Mouse (Mus musculus) heart, postnatal 36 days (tissue): Measurements from ENCODE around the gene Arrdc3. TPM values are rescaled to one million over a fixed set of nuclear protein-coding genes. Genes with fewer than 3 reads are reported as not detected.

ENCODE experiments used
- DNase-seq, 2 experiments: peaks; one replicate each; pipeline ENCODE4 v3.0.0; 2021 to 2022
- intact Hi-C: fragments of 180-260 bp; cut with DNase I; formaldehyde crosslinking; loops from one replicate; pipeline ENCODE4 v1.15.1; 2025
- total RNA-seq, 2 experiments: library from RNA; stranded (reverse); gene quantifications; 2 replicates each; pipeline ENCODE4 v1.2.3; 2021

Arrdc3 gene
- total RNA-seq, 2 experiments from 2014 or later = 38.0 to 42.2 TPM

DNA sequence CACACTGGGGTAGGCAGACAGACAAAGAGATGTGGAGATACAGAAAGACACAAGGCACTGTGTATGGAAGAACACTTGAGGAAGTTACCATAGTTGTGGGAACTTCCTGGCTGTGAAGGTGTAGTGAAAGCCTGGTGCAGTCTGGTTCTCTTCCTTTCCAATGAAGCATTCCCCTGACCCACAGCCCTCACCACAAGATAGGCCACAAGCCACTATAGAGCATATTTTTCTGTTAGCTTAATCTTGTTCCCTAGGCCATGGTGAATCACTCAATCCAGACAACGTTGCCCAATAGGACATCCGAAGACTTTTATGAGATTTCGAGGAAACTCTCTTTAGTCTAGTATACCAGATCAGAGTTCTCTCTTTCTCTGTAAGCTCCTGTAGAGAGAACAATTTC, 19.6 kb downstream of the Arrdc3 start:
- no peak for DNase-seq
- intact Hi-C loops = no loop called here

DNA sequence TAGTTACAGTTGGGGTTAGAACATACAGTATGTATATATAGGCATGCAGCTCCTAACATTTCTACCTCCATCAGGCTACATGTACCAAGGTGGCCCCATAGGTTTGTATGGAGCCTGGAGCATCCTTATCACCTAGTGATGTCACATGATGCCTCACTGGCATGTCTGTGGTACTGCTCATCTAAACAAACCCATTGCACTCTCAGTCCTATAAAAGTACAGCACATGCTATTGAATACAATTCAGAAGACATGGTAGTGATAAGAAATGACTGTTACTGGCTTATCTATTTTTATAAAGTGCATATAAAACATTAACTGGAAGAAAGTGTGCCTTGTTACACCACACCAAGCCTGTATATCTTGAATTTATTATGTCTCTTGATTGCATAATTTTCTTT, 30.2 kb downstream of the Arrdc3 start:
- intact Hi-C loops = no loop called here
- no peak for DNase-seq

DNA sequence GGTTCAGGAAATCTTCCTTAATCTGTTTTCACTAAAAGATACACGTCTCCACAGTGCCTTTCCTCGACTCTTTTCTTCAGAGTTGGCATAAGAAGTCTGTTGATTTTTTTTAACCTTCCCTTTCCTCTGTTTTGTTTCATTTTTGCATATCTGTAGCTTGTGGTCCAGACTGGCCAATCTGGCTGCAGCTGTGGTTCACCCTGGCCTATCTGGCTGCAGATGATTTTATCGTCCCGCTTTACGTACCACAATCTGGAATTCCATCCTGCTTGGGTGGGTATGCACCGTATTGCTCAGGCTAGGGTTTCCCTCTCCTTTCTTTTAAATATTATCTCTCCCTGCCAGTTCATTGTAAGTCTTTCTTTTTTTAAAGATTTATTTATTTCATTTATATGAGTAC, 37.8 kb downstream of the Arrdc3 start:
- no peak for DNase-seq
- intact Hi-C loops = no loop called here

DNA sequence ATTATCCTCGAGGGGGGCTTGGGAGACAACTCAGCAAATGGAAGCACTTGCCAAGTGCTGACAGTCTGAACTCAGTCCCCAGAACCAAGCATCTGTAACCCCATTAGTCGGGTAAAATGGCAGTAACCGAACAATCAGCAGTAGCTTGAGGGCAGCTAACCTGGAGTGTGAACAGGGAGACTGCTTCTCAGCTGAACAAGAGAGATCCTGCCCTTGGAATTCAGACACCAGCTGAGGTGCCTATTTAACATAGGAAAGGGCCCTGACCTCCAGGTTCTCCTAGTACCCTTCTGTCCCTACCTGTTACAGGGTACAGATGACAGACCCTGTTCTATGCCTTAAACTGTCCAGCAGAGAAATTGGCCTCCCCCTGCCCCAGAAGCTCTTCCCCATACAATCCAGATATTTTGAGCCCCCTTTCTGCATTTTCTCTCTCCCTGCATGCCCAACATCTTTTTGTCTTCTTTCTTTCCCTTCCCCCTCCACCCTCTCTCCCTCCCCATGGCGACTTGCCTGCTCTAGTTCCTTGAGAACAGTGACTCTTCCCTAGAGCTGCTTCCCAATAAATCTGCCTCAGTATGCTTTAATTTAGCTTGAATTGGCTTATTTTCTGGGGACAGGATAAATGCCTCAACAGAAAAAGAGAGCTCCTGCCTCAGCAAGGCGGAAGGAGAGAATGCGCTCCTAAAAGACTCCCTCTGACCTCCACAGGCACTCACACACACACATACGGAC, 38.6 kb downstream of the Arrdc3 start:
- intact Hi-C loops = no loop called here
- DNase-seq = no peak

DNA sequence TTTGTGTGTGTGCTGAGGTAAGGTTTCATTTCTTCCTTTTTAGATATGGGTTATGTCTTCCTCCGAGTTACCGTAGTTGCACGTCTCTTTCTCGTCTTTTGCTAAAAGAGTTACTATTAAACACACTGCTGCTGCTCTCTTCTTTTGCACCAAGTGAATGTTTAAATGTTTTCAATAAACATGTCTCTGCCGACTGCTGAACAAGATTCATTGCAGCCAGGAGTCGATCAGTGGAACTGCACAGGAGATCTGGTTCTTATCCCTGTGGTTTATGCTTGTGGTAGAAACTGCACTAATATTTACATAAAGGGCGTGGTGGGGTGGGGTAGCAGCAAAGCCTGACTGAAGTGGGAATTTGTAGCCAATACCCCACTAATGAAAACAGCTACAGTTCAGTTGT, 45.0 kb downstream of the Arrdc3 start:
- DNase-seq = no peak
- intact Hi-C loops = no loop called here

DNA sequence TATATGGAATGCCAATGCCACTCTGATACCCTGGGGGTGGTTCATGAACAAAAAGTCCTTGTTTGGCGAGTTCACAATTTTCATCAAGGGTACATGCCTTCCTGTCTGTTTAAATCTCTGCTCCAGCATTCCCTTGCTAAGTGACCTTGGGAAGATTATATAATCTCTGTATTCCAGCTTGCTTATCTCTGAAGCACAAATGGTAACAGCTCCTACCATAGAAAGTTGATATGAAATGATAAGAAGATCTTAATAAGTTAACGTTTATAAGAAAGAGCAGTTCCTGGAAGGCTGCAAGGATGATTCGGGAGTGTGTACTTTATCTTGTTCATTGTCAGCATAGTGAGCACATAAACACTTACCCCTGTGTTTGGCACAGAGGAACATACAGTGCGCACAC, 46.8 kb downstream of the Arrdc3 start:
- DNase-seq = no peak
- intact Hi-C loops = no loop called here

DNA sequence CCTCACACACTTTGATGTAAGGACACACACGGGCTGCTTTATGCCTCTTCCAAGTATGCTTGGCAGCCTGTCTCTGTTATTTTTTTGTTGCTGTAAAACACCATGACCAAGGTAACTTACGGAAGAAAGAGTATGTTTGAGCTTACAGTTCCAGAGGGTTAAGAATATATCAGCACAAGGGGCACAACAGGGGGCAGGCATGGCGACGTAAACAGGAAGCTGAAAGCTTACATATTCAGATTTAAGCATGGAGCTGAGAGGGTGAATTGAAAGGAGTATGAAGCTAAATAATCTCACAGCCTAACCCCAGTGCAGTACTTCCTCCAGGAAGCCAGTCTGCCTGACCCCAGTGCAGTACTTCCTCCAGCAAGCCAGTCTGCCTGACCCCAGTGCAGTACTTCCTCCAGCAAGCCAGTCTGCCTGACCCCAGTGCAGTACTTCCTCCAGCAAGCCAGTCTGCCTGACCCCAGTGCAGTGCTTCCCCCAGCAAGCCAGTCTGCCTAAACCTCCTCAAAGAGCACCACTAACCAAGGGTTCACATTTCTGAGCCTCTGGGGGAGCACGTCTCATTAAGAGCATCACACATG, 49.7 kb downstream of the Arrdc3 start:
- intact Hi-C loops = no loop called here
- no peak for DNase-seq

DNA sequence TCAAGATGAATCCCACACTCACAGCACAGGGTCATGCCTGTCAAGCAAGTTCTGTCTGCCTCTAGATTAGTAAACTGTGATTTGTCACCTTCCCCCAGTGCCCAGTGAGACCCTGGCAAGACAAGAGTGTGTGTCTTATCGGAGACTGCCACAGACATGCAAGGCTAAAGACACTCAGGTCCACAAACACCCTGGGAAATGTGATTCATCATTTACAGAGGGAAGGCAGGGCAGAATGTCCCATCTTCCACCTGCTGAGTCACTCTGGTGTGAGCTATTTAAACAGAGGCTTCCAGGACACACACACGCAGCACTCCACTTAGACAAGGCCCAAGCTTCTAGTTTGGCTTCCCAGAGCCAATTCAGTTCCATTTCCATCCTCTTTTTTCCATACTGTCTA, 53.2 kb downstream of the Arrdc3 start:
- intact Hi-C loops = no loop called here
- peak; percentile 8 to 30 for DNase-seq

DNA sequence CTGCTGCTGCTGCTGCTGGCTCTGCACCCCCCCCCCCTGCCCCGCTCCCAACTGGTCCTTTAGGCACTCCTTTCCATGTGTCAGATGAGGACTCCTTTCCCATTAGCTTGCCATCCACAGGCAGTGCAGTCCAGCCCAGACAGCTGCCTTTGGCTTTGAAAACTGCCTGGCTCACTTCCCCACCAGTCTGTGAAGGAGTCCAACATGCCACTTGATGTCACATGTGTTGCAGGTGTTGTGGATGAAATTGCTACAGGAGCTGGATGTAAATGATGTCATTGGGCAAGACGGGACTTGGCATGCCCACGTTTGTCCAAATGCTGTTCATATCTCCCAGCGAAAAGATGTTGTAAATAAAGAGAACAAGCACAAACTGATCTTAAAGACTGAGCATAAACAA, 56.0 kb downstream of the Arrdc3 start:
- DNase-seq = peak; percentile 41 to 59
- intact Hi-C loops = no loop called here

DNA sequence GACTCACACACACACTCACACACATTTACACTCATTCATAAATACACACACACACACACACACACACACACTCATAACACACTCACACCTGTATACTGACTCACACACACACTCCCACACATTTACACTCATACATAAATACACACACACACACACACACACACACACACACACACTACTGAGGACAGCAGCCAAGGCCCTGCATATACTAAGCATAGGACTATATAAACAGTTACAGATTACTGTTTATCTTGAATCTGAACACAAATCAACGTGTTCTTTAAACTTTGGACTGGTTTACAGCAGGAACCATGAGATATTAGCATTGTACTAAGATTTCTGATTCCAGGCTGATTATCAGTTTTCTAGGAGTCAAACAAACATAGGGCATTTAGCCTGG, 56.7 kb downstream of the Arrdc3 start:
- intact Hi-C loops = loop anchor here (2.0 kb wide), 1 partner anchor 55 kb away; no protein-coding TSS in a partner anchor
- no peak for DNase-seq

DNA sequence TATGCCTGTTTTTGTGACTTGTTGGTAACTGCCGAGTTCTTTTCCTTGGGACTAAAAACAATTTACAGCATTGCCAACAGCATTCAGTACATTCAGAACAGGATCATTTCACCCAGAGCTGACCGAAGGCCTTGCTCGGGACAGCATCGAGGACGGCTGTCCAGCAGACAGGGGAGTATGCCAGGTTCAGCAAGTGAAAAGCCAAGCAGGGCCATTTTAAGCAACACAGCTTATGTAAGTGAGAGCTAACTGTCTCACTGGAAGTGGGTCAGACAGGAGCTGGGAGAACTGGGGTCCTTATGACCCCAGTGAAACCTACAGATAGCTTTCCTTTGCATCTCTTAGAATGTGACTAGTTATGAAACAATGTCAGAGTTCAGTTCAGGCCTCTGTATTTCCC, 57.2 kb downstream of the Arrdc3 start:
- peak; percentile 60 to 70 for DNase-seq
- intact Hi-C loops = loop anchor here (2.0 kb wide), 1 partner anchor 56 kb away; no protein-coding TSS in a partner anchor

DNA sequence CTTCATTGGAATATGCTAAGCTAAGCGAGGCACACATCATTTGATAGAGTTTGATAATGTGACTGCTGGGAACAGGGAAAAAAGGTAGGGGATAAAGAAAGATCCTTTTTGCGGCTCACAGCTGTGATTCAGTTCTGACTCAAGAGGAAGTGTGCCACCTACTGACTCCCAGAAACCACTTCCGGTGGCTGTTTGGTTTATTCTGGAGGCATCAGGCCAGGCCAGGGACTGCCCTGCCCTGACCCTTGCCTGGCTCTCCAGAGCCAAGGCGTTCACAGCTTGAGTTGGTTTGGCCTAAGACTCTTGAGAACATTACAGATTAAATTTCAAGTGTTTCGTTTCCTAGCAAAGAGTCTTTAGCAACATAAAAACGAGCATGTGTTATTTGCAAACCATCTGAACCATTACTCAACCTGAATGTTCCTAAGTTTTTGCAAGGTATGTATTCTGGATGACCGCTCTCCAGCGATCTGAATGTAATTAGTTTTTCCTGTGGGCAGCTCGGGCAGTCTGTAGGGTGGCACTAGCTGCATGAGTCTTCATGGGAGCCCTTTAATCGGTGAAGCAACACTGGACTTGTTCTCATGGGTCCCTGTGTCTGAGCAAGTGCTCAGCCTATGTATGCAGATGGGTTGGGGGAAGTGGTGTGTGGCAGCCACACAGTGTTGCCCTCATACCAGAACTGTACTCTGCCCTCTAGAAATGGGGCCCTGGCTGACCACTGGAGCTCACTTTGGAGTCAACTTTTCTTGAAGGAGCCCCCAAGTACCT, 57.9 kb downstream of the Arrdc3 start:
- intact Hi-C loops = loop anchor here (2.0 kb wide), 1 partner anchor 56 kb away; no protein-coding TSS in a partner anchor
- peak; percentile 61 to 70 for DNase-seq

DNA sequence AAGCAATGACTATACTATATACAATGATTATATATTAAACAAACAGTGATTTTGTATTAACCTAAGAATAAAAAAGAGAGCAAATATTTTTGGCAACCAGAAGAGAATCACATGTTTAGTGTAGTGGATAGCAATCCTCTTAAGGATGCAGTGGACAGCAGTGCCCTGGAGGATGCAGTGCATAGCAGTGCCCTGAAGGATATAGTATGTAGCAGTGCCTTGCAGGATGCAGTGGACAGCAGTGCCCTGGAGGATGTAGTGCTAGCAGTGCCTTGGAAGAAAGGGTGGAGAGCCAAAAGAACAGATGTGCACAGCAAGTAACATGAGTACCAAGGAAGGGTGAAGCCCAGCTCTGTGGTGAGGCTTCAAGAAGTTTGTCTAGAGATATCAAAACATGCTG, 61.3 kb downstream of the Arrdc3 start:
- DNase-seq = no peak
- intact Hi-C loops = no loop called here
